Mouse (Mus musculus) thymus, adult 2 months (tissue): ENCODE results near the gene Creld1.

ENCODE experiments used
- CTCF ChIP-seq: fragments of 200-500 bp; IDR thresholded peaks from 2 replicates; pipeline ENCODE4 v1.5.1; 2012; ENCODE audit warnings: mild to moderate bottlenecking, control low read depth, low read length, moderate library complexity, borderline replicate concordance; ENCODE audit not compliant: control insufficient read depth, poor library complexity, insufficient read depth; ENCODE audit errors: extremely low read depth
- POLR2A ChIP-seq: fragments of 200-500 bp; IDR thresholded peaks from 2 replicates; pipeline ENCODE4 v1.6.1; 2012; ENCODE audit warnings: mild to moderate bottlenecking, low read length, control low read depth, moderate library complexity; ENCODE audit not compliant: control insufficient read depth, poor library complexity, insufficient read depth; ENCODE audit errors: extremely low read depth

DNA sequence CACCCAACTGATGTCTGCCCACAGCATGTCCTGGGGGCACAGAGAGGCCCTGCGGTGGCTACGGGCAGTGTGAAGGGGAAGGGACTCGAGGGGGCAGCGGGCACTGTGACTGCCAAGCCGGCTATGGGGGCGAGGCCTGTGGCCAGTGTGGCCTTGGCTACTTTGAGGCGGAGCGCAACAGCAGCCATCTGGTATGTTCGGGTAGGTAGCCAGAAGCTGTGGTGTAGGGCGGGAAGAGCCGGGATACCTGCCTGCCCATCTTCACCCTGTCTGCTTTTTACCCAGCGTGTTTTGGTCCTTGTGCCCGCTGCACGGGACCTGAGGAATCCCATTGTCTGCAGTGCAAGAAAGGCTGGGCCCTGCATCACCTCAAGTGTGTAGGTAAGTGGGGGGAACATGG lies 6.3 kb downstream of the Creld1 start:
- no peak for TF ChIP-seq CTCF
- TF ChIP-seq POLR2A = no peak
